Mouse (Mus musculus) embryonic facial prominence, embryonic 11.5 days (tissue): ENCODE results near the gene Gpr171. TPM values are rescaled to one million over a fixed set of nuclear protein-coding genes. Genes with fewer than 3 reads are reported as not detected.
A peak's percentile ranks its signal among the peaks of the same experiment; 100 is the strongest.
"Not testable (repeated sequence)": the region's sequence is repeated elsewhere in the genome, so short reads cannot be mapped to it uniquely, and the experiment has no call there.

Experiments used
- ATAC-seq: fragments of 200-750 bp; cut with Nextera tagmentation; replicated peaks from 2 replicates; pipeline ENCODE4 v1.8.0; 2017; ENCODE audit warnings: low read depth; ENCODE audit not compliant: insufficient number of reproducible peaks, low FRiP score, low TSS enrichment
- DNase-seq: peaks from one replicate; pipeline ENCODE4 v3.0.0-alpha.2; 2015; ENCODE audit warnings: low spot score
- H3K27ac ChIP-seq: fragments of 300-500 bp; sonication (generic); replicated peaks from 2 replicates; pipeline ENCODE4 v1.5.1; 2014; ENCODE audit warnings: mild to moderate bottlenecking, low read depth, low read length, control low read depth
- H3K27me3 ChIP-seq: fragments of 300-500 bp; sonication (generic); 2 replicates; pipeline ENCODE4 v1.6.1; 2014; ENCODE audit warnings: mild to moderate bottlenecking, low read length, moderate library complexity, mixed read lengths; ENCODE audit not compliant: control insufficient read depth, insufficient read depth
- H3K36me3 ChIP-seq: fragments of 300-500 bp; sonication (generic); replicated peaks from 2 replicates; pipeline ENCODE4 v1.6.1; 2014; ENCODE audit warnings: low read depth, mild to moderate bottlenecking, low read length, moderate library complexity, mixed read lengths; ENCODE audit not compliant: control insufficient read depth, insufficient read depth
- H3K4me1 ChIP-seq: fragments of 300-500 bp; sonication (generic); 2 replicates; pipeline ENCODE4 v1.6.1; 2014; ENCODE audit warnings: low read length, mixed read lengths; ENCODE audit not compliant: control insufficient read depth, insufficient read depth
- H3K4me2 ChIP-seq: fragments of 300-500 bp; sonication (generic); 2 replicates; pipeline ENCODE4 v1.6.1; 2014; ENCODE audit warnings: low read depth, mild to moderate bottlenecking, control low read depth, low read length, moderate library complexity
- H3K4me3 ChIP-seq: fragments of 300-500 bp; sonication (generic); 2 replicates; pipeline ENCODE4 v1.5.1; 2014; ENCODE audit warnings: low read depth, low read length, control low read depth
- H3K9ac ChIP-seq: fragments of 300-500 bp; sonication (generic); replicated peaks from 2 replicates; pipeline ENCODE4 v1.6.1; 2014; ENCODE audit warnings: mild to moderate bottlenecking, control low read depth, low read length
- H3K9me3 ChIP-seq: fragments of 300-500 bp; sonication (generic); replicated peaks from 2 replicates; pipeline ENCODE4 v1.6.1; 2016; ENCODE audit warnings: mild to moderate bottlenecking, low read length, inconsistent platforms, mixed read lengths; ENCODE audit not compliant: control insufficient read depth
- WGBS: fragments of 180-500 bp; shearing (Covaris S2); extraction: QIAGEN DNeasy Blood & Tissue Kit; methylation state at CpG from one replicate; pipeline ENCODE4 v1.1.7; 2014; 5-methylcytosine and 5-hydroxymethylcytosine counted together
- polyA plus RNA-seq: library from polyadenylated mRNA; unstranded; fragments of >200 nt; fragmentation: Nextera tagmentation; extraction: Ambion mirVana; gene quantifications from 2 replicates; pipeline ENCODE4 v1.2.1, GENCODE M21; 2014

The Gpr171 gene
- polyA plus RNA-seq, 1 experiment from 2014 or later: 0.39 TPM

DNA sequence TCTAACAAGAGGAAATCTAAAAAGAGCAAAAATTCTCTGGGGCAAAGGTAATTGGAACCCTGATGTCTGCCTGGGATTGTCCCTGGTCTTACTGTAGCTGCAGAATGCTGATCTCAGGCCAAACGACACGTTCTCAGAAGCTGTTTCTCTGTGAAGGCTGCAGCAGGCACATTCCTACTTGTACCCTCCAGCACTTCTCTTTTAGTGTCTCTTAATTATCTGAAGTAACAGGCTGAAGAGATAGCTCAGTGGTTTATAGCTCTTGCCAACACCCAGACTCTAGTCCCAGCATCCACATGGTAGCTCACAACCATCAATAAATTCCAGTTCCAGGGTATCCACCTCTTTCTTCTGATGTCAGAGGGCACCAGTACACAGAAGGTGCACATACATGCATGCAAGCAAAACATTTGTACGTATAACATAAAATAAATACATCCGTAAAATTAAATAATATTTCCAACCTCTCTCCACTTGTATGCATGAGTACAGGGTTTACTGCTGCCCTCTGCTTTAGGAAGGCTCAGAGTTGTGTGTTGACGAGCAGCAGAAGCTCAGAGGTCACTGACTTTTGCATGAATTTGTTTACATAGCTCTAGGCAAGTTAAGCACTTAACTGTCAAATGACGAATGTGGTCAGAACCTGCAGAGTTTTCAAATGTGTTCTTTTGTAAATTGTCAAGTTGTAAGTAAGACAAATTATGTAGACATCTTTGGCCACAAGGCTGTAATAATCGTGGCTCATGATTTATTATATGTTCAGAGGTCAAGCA is 24.3 kb upstream of the Gpr171 start:
- no peak overlapping the region for H3K4me3 ChIP-seq
- H3K4me1 ChIP-seq: no peaks in the 10 kb centered on the region
- no peaks in the 10 kb centered on the region for H3K9me3 ChIP-seq
- H3K27me3 ChIP-seq: no peaks in the 10 kb centered on the region
- no peak overlapping the region for H3K4me2 ChIP-seq
- WGBS: 48% methylated on average over 7 of the region's 7 CpGs
- H3K27ac ChIP-seq: no peak overlapping the region
- no peaks in the 10 kb centered on the region for H3K36me3 ChIP-seq
- ATAC-seq (no peak), DNase-seq (no peak)
- H3K9ac ChIP-seq: no peak overlapping the region

DNA sequence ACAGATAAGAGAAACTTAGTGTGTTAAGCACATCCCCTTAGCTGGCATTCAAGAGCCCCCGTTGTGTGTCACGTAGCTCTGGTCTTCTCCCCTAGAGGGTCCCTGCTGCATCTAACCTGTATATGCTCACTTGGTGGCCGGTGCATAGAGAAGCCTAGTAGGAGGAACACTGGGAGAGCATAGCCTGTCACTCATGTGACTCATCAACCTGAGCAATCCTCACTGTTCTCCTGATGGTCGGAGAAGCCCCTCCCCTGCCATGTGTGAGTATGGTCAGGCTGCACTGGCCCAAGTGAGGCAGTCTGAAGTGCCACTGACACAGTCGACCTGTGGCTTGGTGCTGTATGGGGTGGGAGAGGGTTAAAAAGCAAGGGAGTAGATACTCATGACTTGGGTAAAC is 23.4 kb upstream of the Gpr171 start:
- H3K9me3 ChIP-seq: no peaks in the 10 kb centered on the region
- H3K9ac ChIP-seq: no peak overlapping the region
- H3K36me3 ChIP-seq: no peaks in the 10 kb centered on the region
- H3K27me3 ChIP-seq: no peaks in the 10 kb centered on the region
- ATAC-seq: no peak
- H3K4me3 ChIP-seq: no peak overlapping the region
- H3K4me2 ChIP-seq: no peak overlapping the region
- WGBS: 68% methylated on average over 5 of the region's 5 CpGs
- DNase-seq: no peak
- no peak overlapping the region for H3K27ac ChIP-seq
- H3K4me1 ChIP-seq: no peaks in the 10 kb centered on the region

DNA sequence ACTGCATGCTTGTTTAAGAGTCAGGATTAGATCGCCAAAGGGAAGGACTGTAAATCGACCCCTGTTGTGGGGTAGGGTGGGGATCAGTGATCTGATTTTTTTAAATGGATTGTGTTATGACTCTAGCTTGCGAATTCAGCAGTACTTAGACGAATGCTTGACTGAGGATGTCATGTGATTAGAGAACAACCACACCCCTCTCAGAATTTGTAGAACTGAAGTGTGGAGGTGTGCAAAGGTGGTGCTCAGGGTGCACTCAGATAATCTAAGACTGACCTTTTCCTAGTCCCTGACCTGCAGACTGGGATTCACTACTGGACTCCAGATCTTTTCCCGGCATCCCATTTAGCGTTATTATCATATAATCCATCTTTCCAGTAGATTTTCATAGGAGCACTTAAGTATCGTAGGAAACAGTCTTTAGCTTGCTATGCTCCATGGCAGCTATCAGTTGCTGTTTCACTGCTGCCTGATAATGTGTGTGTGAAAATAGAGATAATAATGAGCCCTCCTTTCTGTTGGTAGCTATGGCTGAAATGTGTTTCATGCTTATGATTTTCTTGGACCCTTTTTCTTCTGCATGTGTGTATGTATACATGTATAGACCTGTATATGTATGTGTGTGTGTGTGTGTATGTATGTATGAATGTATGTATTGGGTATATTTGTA is 20.3 kb upstream of the Gpr171 start:
- no peak overlapping the region for H3K4me3 ChIP-seq
- no peaks in the 10 kb centered on the region for H3K9me3 ChIP-seq
- DNase-seq (no peak), ATAC-seq (no peak)
- H3K4me1 ChIP-seq: no peaks in the 10 kb centered on the region
- H3K27me3 ChIP-seq: no peaks in the 10 kb centered on the region
- no peak overlapping the region for H3K4me2 ChIP-seq
- H3K36me3 ChIP-seq: no peaks in the 10 kb centered on the region
- H3K27ac ChIP-seq: no peak overlapping the region
- no peak overlapping the region for H3K9ac ChIP-seq
- WGBS: 54% methylated on average over 7 of the region's 7 CpGs

DNA sequence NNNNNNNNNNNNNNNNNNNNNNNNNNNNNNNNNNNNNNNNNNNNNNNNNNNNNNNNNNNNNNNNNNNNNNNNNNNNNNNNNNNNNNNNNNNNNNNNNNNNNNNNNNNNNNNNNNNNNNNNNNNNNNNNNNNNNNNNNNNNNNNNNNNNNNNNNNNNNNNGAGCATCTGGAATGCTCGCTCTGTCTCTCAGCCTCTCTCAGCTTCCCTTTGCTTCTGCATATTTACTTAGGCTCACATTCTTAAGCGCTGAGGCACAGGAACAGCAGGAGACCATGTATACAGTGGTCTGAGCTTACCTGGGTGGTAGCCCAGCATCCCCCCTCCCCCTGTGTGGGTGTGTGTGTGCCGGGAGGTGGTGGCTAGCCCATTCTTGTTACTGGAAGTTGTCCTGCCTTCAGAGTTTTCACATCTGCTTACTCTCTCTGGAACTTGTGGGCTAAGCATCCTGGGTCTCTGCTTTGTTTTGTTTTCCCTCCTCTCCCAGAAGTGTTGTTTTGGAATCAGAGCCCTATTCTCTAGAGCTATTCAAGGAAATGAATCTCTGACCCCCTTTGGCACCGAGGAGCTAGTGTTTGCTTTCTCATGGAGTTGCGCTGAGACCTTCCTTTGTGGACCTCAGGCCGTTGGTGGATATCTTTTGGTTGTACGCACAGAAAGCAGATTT is 19.6 kb upstream of the Gpr171 start:
- no peak overlapping the region for H3K27ac ChIP-seq
- H3K4me2 ChIP-seq: no peak overlapping the region
- no peaks in the 10 kb centered on the region for H3K27me3 ChIP-seq
- H3K9ac ChIP-seq: no peak overlapping the region
- DNase-seq: peak; percentile 22
- WGBS: 25% methylated on average over 7 of the region's 7 CpGs
- no peak overlapping the region for H3K4me3 ChIP-seq
- no peaks in the 10 kb centered on the region for H3K36me3 ChIP-seq
- no peaks in the 10 kb centered on the region for H3K4me1 ChIP-seq
- H3K9me3 ChIP-seq: no peaks in the 10 kb centered on the region
- peak; percentile 50; the same call in 1 of the 2 replicates for ATAC-seq

DNA sequence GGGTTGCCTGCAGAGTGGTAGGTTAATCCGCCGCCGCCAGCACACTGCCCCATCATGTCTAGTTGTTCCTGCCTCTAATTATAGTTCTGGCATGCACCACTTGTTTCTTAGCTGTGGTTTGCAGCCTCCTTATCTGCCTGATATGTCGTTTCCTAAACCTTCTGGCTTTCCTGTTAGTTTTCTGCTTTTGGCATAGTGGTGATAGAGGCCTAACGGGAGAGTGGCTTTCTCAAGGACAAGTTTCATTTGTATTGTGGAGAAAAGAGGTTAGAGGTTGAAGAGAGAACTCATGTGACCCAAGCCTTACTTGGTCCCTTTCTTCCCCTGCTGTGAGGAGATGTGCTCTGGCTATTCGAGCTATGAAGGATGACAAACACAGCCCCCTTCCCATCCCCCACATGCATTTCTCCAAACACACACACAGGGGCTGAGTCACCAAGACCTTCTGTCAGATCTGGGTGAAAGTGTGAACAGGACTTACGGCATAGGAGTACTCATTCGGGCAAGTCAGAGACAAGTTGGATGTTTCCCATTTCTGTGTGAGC is 12.4 kb upstream of the Gpr171 start:
- no peaks in the 10 kb centered on the region for H3K9me3 ChIP-seq
- 87% methylated on average over 8 of the region's 8 CpGs for WGBS

DNA sequence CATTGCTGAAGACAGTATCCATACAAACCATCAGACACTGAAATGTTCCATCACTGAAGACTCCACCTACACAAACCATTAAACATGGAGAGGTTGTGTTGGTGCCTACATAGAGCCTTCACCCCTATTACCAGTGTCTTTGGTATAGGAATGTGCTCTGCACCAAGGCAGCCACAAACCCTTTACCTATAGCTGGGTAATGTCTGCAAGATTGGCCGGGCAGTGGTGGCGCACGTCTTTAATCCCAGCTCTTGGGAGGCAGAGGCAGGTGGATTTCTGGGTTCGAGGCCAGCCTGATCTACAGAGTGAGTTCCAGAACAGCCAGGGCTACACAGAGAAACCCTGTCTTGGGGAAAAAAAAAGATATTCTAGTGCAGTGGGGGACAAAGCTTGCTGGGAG is 11.7 kb upstream of the Gpr171 start:
- not testable (repeated sequence) for H3K4me2 ChIP-seq, H3K36me3 ChIP-seq, H3K27me3 ChIP-seq, H3K4me1 ChIP-seq, H3K4me3 ChIP-seq, ATAC-seq, H3K27ac ChIP-seq, DNase-seq, H3K9me3 ChIP-seq, H3K9ac ChIP-seq
- 91% methylated on average over 4 of the region's 4 CpGs for WGBS

More for the DNA sequence above, 12.4 kb upstream of the Gpr171 start:
- Histone ChIP-seq H3K27ac (no peak overlapping the region), H3K4me3 (no peak overlapping the region), H3K36me3 (no peaks in the 10 kb centered on the region), H3K9ac (no peak overlapping the region), H3K4me2 (no peak overlapping the region), H3K27me3 (no peaks in the 10 kb centered on the region), H3K4me1 (no peaks in the 10 kb centered on the region)
- no peak for ATAC-seq
- DNase-seq: no peak

DNA sequence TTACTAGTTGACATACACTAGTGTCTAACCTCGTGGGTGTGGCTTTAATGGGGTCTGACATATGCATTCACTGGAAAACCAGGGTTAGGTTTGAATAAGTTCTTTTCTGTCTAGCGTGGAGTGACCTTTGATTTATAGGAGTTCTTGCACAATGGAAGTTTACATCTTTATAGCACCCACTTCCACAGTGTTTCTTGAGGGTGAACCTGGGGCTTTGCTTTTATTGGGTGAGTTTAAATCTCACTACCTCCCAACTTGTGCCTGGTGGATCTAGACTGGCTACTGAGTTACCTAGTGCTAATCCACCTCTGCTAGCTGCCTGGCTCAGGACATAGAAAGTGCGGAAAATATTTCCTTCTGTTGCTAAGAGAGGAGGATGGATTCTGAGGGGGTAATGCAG is 10.3 kb upstream of the Gpr171 start:
- Histone ChIP-seq H3K4me1 (no peaks in the 10 kb centered on the region), H3K27me3 (no peaks in the 10 kb centered on the region), H3K9me3 (no peaks in the 10 kb centered on the region), H3K36me3 (no peaks in the 10 kb centered on the region), H3K4me3 (no peak overlapping the region), H3K9ac (no peak overlapping the region), H3K4me2 (no peak overlapping the region), H3K27ac (no peak overlapping the region)
- no peak for DNase-seq
- WGBS: 83% methylated on average over 3 of the region's 3 CpGs
- no peak for ATAC-seq

DNA sequence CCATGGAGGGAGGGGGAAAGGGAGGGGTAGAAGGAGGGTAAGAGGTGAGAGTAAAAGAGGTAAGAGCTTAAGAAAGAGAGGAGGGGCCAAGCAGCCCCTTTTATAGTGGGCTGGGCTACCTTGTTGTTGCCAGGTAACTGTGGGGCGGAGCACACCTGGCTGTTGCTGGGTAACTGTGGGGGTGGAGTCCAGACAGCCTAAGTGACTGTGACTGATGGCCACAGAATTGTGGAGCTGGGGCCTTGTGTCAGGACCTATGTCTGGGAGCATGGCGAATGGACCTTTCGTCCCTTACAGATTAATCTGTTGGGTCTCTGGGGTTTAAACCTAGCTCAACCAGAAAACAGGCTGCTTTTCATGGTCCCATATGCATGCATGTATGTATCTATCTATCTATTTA is 8.2 kb upstream of the Gpr171 start:
- H3K27me3 ChIP-seq, H3K9ac ChIP-seq, H3K9me3 ChIP-seq, H3K4me1 ChIP-seq, H3K4me2 ChIP-seq, H3K36me3 ChIP-seq, H3K27ac ChIP-seq, DNase-seq, ATAC-seq, H3K4me3 ChIP-seq: not testable (repeated sequence)
- 86% methylated on average over 3 of the region's 3 CpGs for WGBS
